Mouse (Mus musculus) bone marrow macrophage, adult 2 months (primary cell): ENCODE results near the gene Zfp575.

Source experiments
- CTCF ChIP-seq: IDR thresholded peaks from 2 replicates; pipeline ENCODE4 v1.5.1; 2012; ENCODE audit warnings: low read depth, mild to moderate bottlenecking, low read length, moderate library complexity
- POLR2A ChIP-seq: IDR thresholded peaks from 2 replicates; pipeline ENCODE4 v1.6.1; 2012; ENCODE audit warnings: mild to moderate bottlenecking, low read depth, low read length, borderline replicate concordance

GRCm38 (mm10) chr7:24534301-24534700 is 53.1 kb downstream of the Zfp575 start:
- TF ChIP-seq POLR2A: no peak
- TF ChIP-seq CTCF: no peak
